Mouse (Mus musculus): ENCODE measurements around the gene Rdh16f1. TPM values are rescaled to one million over a fixed set of nuclear protein-coding genes. Genes with fewer than 3 reads are reported as not detected.

Rdh16f1 gene
- polyA plus RNA-seq, 1 experiment from 2014 or later = 0.17 TPM

- ATAC-seq = no peak
- Histone ChIP-seq H3K4me2 (ENCODE audit: low read depth, low read length) (no peak overlapping the region), H3K4me3 (ENCODE audit: low read length) (no peak overlapping the region), H3K9ac (ENCODE audit: low read depth, low read length) (no peak overlapping the region), H3K9me3 (ENCODE audit: control insufficient read depth, low read length) (no peaks in the 10 kb centered on the region), H3K4me1 (ENCODE audit: control insufficient read depth, insufficient read depth, low read length) (peaks cover 7% of the 10 kb centered on the region; the same call in 1 of the 2 replicates), H3K27ac (ENCODE audit: low read length) (no peak overlapping the region), H3K27me3 (replicated peaks; ENCODE audit: control insufficient read depth, insufficient read depth, low read length) (no peaks in the 10 kb centered on the region), H3K36me3 (ENCODE audit: control insufficient read depth, insufficient read depth, low read length) (no peaks in the 10 kb centered on the region)
- WGBS = 41% methylated on average over 9 of the region's 9 CpGs
Measured at GRCm38 (mm10) chr10:127730933-127731310, 28.7 kb upstream of the Rdh16f1 start.

- 23% methylated on average over 5 of the region's 5 CpGs for WGBS
- ATAC-seq = no peak
- H3K4me2 ChIP-seq (ENCODE audit: low read depth, low read length) = no peak overlapping the region
Measured at GRCm38 (mm10) chr10:127731397-127731796, 28.2 kb upstream of the Rdh16f1 start.

GRCm38 (mm10) chr10:127734434-127734833 is 25.2 kb upstream of the Rdh16f1 start:
- Histone ChIP-seq H3K27me3 (replicated peaks; ENCODE audit: control insufficient read depth, insufficient read depth, low read length) (no peaks in the 10 kb centered on the region), H3K4me3 (ENCODE audit: low read length) (no peak overlapping the region), H3K9ac (ENCODE audit: low read depth, low read length) (no peak overlapping the region), H3K36me3 (ENCODE audit: control insufficient read depth, insufficient read depth, low read length) (no peaks in the 10 kb centered on the region), H3K9me3 (ENCODE audit: control insufficient read depth, low read length) (no peaks in the 10 kb centered on the region), H3K27ac (ENCODE audit: low read length) (no peak overlapping the region), H3K4me1 (ENCODE audit: control insufficient read depth, insufficient read depth, low read length) (peaks cover 17% of the 10 kb centered on the region), H3K4me2 (ENCODE audit: low read depth, low read length) (no peak overlapping the region)
- WGBS = 35% methylated on average over 5 of the region's 5 CpGs
- ATAC-seq = no peak

More at GRCm38 (mm10) chr10:127731397-127731796, 28.2 kb upstream of the Rdh16f1 start:
- Histone ChIP-seq H3K9ac (ENCODE audit: low read depth, low read length) (no peak overlapping the region), H3K9me3 (ENCODE audit: control insufficient read depth, low read length) (no peaks in the 10 kb centered on the region), H3K4me1 (ENCODE audit: control insufficient read depth, insufficient read depth, low read length) (peaks cover 9% of the 10 kb centered on the region), H3K27me3 (replicated peaks; ENCODE audit: control insufficient read depth, insufficient read depth, low read length) (no peaks in the 10 kb centered on the region), H3K27ac (ENCODE audit: low read length) (no peak overlapping the region), H3K4me3 (ENCODE audit: low read length) (no peak overlapping the region), H3K36me3 (ENCODE audit: control insufficient read depth, insufficient read depth, low read length) (no peaks in the 10 kb centered on the region)

GRCm38 (mm10) chr10:127736266-127736665 is 23.3 kb upstream of the Rdh16f1 start:
- peaks cover 19% of the 10 kb centered on the region for H3K4me1 ChIP-seq (ENCODE audit: control insufficient read depth, insufficient read depth, low read length)
- H3K4me3 ChIP-seq (ENCODE audit: low read length) = no peak overlapping the region
- no peaks in the 10 kb centered on the region for H3K27me3 ChIP-seq (replicated peaks; ENCODE audit: control insufficient read depth, insufficient read depth, low read length)
- H3K36me3 ChIP-seq (ENCODE audit: control insufficient read depth, insufficient read depth, low read length) = no peaks in the 10 kb centered on the region
- no peak for ATAC-seq
- H3K27ac ChIP-seq (ENCODE audit: low read length) = no peak overlapping the region
- no peaks in the 10 kb centered on the region for H3K9me3 ChIP-seq (ENCODE audit: control insufficient read depth, low read length)
- 72% methylated on average over 2 of the region's 2 CpGs for WGBS
- H3K4me2 ChIP-seq (ENCODE audit: low read depth, low read length) = no peak overlapping the region
- H3K9ac ChIP-seq (ENCODE audit: low read depth, low read length) = no peak overlapping the region

GRCm38 (mm10) chr10:127736916-127737315 is 22.7 kb upstream of the Rdh16f1 start:
- no peak overlapping the region for H3K9ac ChIP-seq (ENCODE audit: low read depth, low read length)
- no peaks in the 10 kb centered on the region for H3K27me3 ChIP-seq (replicated peaks; ENCODE audit: control insufficient read depth, insufficient read depth, low read length)
- 72% methylated on average over 4 of the region's 4 CpGs for WGBS
- ATAC-seq = no peak
- no peaks in the 10 kb centered on the region for H3K9me3 ChIP-seq (ENCODE audit: control insufficient read depth, low read length)
- peaks cover 16% of the 10 kb centered on the region for H3K4me1 ChIP-seq (ENCODE audit: control insufficient read depth, insufficient read depth, low read length)
- no peak overlapping the region for H3K4me2 ChIP-seq (ENCODE audit: low read depth, low read length)
- H3K36me3 ChIP-seq (ENCODE audit: control insufficient read depth, insufficient read depth, low read length) = peaks cover 6% of the 10 kb centered on the region
- H3K27ac ChIP-seq (ENCODE audit: low read length) = 0 out of 2 replicates have a peak overlapping the region, but pooled peaks have one; percentile 7
- H3K4me3 ChIP-seq (ENCODE audit: low read length) = no peak overlapping the region

- Histone ChIP-seq H3K4me1 (ENCODE audit: control insufficient read depth, insufficient read depth, low read length) (peaks cover 16% of the 10 kb centered on the region), H3K36me3 (ENCODE audit: control insufficient read depth, insufficient read depth, low read length) (peaks cover 12% of the 10 kb centered on the region), H3K27ac (ENCODE audit: low read length) (no peak overlapping the region), H3K4me2 (ENCODE audit: low read depth, low read length) (no peak overlapping the region), H3K9me3 (ENCODE audit: control insufficient read depth, low read length) (no peaks in the 10 kb centered on the region), H3K9ac (ENCODE audit: low read depth, low read length) (no peak overlapping the region), H3K4me3 (ENCODE audit: low read length) (no peak overlapping the region), H3K27me3 (replicated peaks; ENCODE audit: control insufficient read depth, insufficient read depth, low read length) (no peaks in the 10 kb centered on the region)
- 27% methylated on average over 2 of the region's 2 CpGs for WGBS
- no peak for ATAC-seq
Measured at GRCm38 (mm10) chr10:127737552-127737951, 22.0 kb upstream of the Rdh16f1 start.

- Histone ChIP-seq H3K27me3 (replicated peaks; ENCODE audit: control insufficient read depth, insufficient read depth, low read length) (no peaks in the 10 kb centered on the region), H3K36me3 (ENCODE audit: control insufficient read depth, insufficient read depth, low read length) (peaks cover 20% of the 10 kb centered on the region), H3K4me1 (ENCODE audit: control insufficient read depth, insufficient read depth, low read length) (peaks cover 16% of the 10 kb centered on the region), H3K4me2 (ENCODE audit: low read depth, low read length) (peak overlapping the region; percentile 28; the same call in 1 of the 2 replicates), H3K4me3 (ENCODE audit: low read length) (peak overlapping the region; percentile 10; the same call in 1 of the 2 replicates), H3K27ac (ENCODE audit: low read length) (peak overlapping the region; percentile 91), H3K9ac (ENCODE audit: low read depth, low read length) (no peak overlapping the region), H3K9me3 (ENCODE audit: control insufficient read depth, low read length) (no peaks in the 10 kb centered on the region)
- 31% methylated on average over 13 of the region's 13 CpGs for WGBS
- peak; percentile 79 for ATAC-seq
Measured at GRCm38 (mm10) chr10:127738151-127738882, 21.3 kb upstream of the Rdh16f1 start.

GRCm38 (mm10) chr10:127739083-127739660 is 20.4 kb upstream of the Rdh16f1 start, which contains the start of gene Zbtb39:
Zbtb39 (plus strand) TSS chr10:127739538.
- Histone ChIP-seq H3K9ac (ENCODE audit: low read depth, low read length) (peak within 1 kb of the TSS; percentile 95), H3K9me3 (ENCODE audit: control insufficient read depth, low read length) (no peaks in the 10 kb centered on the region), H3K4me1 (ENCODE audit: control insufficient read depth, insufficient read depth, low read length) (peaks cover 16% of the 10 kb centered on the region), H3K4me2 (ENCODE audit: low read depth, low read length) (peak within 1 kb of the TSS; percentile 78), H3K4me3 (ENCODE audit: low read length) (peak within 1 kb of the TSS; percentile 90), H3K27ac (ENCODE audit: low read length) (peak within 1 kb of the TSS; percentile 91), H3K27me3 (replicated peaks; ENCODE audit: control insufficient read depth, insufficient read depth, low read length) (no peaks in the 10 kb centered on the region), H3K36me3 (ENCODE audit: control insufficient read depth, insufficient read depth, low read length) (peaks cover 28% of the 10 kb centered on the region)
- WGBS = under 1% methylated on average over 25 of the region's 61 CpGs
- peak; percentile 78 for ATAC-seq

GRCm38 (mm10) chr10:127739661-127740161 is 19.9 kb upstream of the Rdh16f1 start:
- peak; percentile 49 for ATAC-seq
- Histone ChIP-seq H3K27ac (ENCODE audit: low read length) (peak overlapping the region; percentile 86), H3K9me3 (ENCODE audit: control insufficient read depth, low read length) (no peaks in the 10 kb centered on the region), H3K27me3 (replicated peaks; ENCODE audit: control insufficient read depth, insufficient read depth, low read length) (no peaks in the 10 kb centered on the region), H3K9ac (ENCODE audit: low read depth, low read length) (peak overlapping the region; percentile 95), H3K4me3 (ENCODE audit: low read length) (peak overlapping the region; percentile 90), H3K36me3 (ENCODE audit: control insufficient read depth, insufficient read depth, low read length) (peaks cover 33% of the 10 kb centered on the region), H3K4me1 (ENCODE audit: control insufficient read depth, insufficient read depth, low read length) (peaks cover 16% of the 10 kb centered on the region), H3K4me2 (ENCODE audit: low read depth, low read length) (peak overlapping the region; percentile 78)
- under 1% methylated on average over 55 of the region's 55 CpGs for WGBS
